Mouse (Mus musculus) lung, adult 2 months (tissue): ENCODE measurements at regions not wholly inside any gene's neighbourhood (a gene's known extent, or its start where the extent isn't known, plus 50 kb on each side); places are given as distances from the start of the nearest gene placed in this dataset.
"Not testable (repeated sequence)": the region's sequence is repeated elsewhere in the genome, so short reads cannot be mapped to it uniquely, and the experiment has no call there.

Experiments
- DNase-seq: peaks from one replicate; pipeline ENCODE4 v3.0.0; 2022
- H3K4me1 ChIP-seq: fragments of 200-500 bp; 2 replicates; pipeline ENCODE4 v1.6.1; 2011; ENCODE audit warnings: low read length; ENCODE audit not compliant: control insufficient read depth, insufficient read depth
- H3K4me3 ChIP-seq: fragments of 200-500 bp; replicated peaks from 2 replicates; pipeline ENCODE3; 2011; ENCODE audit warnings: low read depth, mild to moderate bottlenecking, control low read depth, low read length; ENCODE audit errors: extremely low read depth
- CTCF ChIP-seq: fragments of 200-500 bp; IDR thresholded peaks from 2 replicates; pipeline ENCODE4 v1.5.1; 2011; ENCODE audit warnings: mild to moderate bottlenecking, low read length, control low read depth; ENCODE audit not compliant: insufficient read depth
- POLR2A ChIP-seq: fragments of 200-500 bp; IDR thresholded peaks from 2 replicates; pipeline ENCODE4 v1.6.1; 2011; ENCODE audit warnings: low read depth, mild to moderate bottlenecking, control low read depth, low read length, borderline replicate concordance; ENCODE audit errors: extremely low read depth
- WGBS: fragments of 180-500 bp; shearing (Covaris S2); methylation state at CpG from one replicate; pipeline ENCODE4 v1.1.7; 2018; 5-methylcytosine and 5-hydroxymethylcytosine counted together

DNA sequence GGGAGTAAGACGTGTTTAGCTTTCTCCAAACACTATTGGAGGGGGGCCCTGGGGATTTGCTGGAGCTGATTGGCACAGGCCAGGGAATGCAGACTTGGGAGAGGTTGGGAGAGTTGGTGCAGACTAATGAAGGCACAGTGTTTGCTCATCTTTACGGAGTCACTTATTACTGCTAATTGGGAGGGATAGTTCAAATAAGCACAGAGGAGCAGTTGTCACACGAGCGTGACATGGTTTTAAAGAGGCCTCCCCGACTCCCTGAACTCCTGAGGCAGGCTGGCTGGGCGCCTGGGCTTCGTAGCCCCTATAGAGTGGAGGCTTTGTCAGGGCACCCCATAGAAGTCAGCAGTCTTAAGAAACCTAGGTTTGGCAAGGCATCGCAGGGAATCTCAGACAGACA, 145.0 kb upstream of the Kiz start:
- WGBS, result 65% methylated on average over 8 of the region's 8 CpGs
- Histone ChIP-seq H3K4me1 (no peaks in the 10 kb centered on the region), H3K4me3 (no peak overlapping the region)
- TF ChIP-seq CTCF, result no peak
- no peak for TF ChIP-seq POLR2A
- no peak for DNase-seq

DNA sequence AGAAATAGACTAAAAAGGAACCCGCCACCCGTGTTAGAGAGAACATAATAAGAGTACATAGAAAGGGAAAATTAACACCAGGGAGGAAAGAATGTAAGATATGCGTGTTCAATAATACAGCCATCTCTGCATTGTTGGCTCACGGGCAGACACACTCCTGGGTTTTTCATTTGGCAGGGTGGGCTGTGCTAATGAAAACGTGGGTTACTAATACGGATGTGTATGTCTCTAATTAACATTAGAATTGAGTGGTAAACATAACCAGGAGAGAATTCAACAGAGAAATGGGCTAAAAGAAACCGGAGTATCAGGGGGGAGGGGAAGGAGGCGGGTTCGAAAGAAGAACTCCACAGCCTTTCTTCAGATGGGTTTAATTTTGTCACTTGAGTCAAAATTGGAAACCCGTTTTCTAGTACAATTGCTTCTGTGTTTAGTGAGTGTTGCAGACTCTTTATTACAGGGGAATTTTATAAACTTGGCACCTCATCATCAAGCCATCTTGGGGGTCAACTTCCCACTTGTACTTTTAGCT, 134.4 kb upstream of the Kiz start:
- Histone ChIP-seq H3K4me1 (no peaks in the 10 kb centered on the region), H3K4me3 (no peak overlapping the region)
- DNase-seq, result no peak
- TF ChIP-seq CTCF (no peak), POLR2A (no peak)
- WGBS, result 56% methylated on average over 10 of the region's 10 CpGs

DNA sequence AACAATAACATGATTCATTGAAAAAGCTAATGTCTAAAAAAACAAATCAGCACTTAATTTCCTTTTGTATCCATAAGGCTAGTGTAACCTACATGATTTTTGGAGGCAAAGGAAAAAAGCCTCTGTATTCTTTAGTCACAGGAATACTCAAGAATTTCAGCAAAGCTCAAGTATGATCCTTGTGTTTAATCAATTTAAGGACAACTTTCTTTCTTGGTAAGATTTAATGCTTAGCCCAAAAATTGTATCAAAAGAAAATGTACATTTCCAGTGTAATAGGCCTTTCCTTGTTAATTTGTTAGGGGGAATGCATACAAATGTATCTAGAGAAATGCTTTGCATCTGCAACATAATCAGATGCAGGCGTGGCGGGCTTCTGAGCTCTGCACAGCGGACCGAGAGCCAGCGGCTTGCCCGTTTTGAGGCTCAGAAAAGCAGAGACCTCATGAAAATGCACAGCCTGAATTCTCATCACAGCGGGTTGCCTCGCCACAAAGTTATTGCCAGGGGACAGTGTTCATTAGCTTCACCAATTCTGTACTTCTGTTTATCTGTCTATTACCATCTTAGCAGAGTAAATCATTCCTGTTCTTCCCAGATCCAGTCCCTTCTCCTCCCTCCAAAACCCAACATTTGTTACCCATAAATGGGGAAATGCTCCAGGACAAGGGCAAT, 133.2 kb upstream of the Kiz start:
- no peak overlapping the region for H3K4me3 ChIP-seq
- no peak for DNase-seq
- 75% methylated on average over 8 of the region's 8 CpGs for WGBS
- H3K4me1 ChIP-seq, result no peaks in the 10 kb centered on the region
- TF ChIP-seq POLR2A, result no peak
- no peak for TF ChIP-seq CTCF

GRCm38 (mm10) chr2:146723172-146723571, 132.5 kb upstream of the Kiz start:
- Histone ChIP-seq H3K4me1 (no peaks in the 10 kb centered on the region), H3K4me3 (no peak overlapping the region)
- DNase-seq, result no peak
- 62% methylated on average over 9 of the region's 9 CpGs for WGBS
- TF ChIP-seq POLR2A (no peak), CTCF (no peak)

GRCm38 (mm10) chr2:146723671-146724070, 132.0 kb upstream of the Kiz start:
- TF ChIP-seq POLR2A, result no peak
- no peak for TF ChIP-seq CTCF
- 91% methylated on average over 4 of the region's 4 CpGs for WGBS
- H3K4me3 ChIP-seq, result no peak overlapping the region
- no peak for DNase-seq
- H3K4me1 ChIP-seq, result no peaks in the 10 kb centered on the region

DNA sequence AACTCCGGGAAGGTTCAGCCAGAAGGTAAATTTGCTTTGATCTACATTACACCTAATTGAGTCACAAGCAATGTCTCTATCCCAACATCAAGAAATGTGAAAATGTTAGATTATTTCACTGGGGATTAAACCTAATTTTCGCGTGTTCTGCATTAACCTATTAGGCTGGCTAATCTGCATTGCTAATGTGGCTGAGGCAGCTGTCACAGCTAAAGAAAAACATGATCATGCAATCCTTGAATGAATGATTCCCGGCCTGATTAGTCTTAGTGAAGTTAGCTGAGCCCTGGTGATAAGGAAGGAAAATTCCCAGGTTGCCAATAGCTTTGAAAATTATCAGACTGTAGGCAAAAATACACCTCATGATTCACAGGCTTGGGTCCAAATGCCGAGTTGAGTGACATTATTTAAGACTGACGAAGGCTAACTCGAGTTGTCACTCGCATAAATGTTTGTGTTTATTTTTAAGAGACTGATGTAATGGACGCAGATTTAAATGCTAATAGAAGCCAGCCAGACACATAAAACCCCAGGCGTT, 131.5 kb upstream of the Kiz start:
- no peak for DNase-seq
- Histone ChIP-seq H3K4me1 (no peaks in the 10 kb centered on the region), H3K4me3 (no peak overlapping the region)
- 58% methylated on average over 10 of the region's 10 CpGs for WGBS
- TF ChIP-seq POLR2A (no peak), CTCF (no peak)

GRCm38 (mm10) chr2:146724924-146725555, 130.6 kb upstream of the Kiz start:
- Histone ChIP-seq H3K4me1 (no peaks in the 10 kb centered on the region), H3K4me3 (no peak overlapping the region)
- WGBS, result 47% methylated on average over 9 of the region's 9 CpGs
- TF ChIP-seq POLR2A (no peak), CTCF (no peak)
- no peak for DNase-seq

DNA sequence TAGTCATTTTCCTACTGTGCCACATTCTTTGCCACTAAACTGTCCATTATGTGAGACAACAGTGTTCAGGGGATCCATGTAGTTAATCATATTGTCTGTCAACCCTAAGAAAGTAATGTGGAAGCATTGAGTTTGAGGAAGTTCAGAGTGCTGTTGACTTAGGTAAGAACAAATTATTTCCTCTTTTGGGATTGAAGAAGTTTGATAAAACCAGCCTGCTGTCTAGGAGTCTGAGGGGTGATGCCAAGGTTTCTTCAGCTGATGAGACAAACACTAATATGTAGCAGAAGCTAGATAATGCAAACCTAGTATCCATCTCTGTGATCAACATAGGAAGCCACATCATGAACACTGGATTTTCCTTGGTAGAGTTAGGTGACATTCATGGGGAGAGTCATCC, 127.0 kb upstream of the Kiz start:
- Histone ChIP-seq H3K4me1 (no peaks in the 10 kb centered on the region), H3K4me3 (no peak overlapping the region)
- DNase-seq, result no peak
- TF ChIP-seq POLR2A (no peak), CTCF (no peak)

DNA sequence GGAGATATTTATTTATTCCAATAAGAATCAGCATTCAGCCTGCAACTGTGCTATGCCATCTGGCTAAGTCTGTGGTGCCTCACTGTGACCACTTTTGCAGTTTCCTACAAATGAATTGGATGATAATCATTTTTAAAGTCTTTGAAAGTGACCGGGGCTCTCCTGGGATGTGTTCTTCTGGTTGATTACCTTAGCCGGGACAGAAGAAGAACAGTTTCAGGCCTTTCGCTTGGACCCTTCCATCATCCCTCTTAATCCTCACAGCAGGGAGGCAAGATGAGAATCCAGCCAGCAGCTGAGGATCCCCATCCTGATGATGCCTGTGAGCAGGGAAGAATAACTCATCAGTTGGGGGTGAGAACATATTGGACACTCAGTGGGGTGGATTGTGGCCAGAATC, 124.6 kb upstream of the Kiz start:
- TF ChIP-seq CTCF, result no peak
- TF ChIP-seq POLR2A, result no peak
- Histone ChIP-seq H3K4me1 (no peaks in the 10 kb centered on the region), H3K4me3 (no peak overlapping the region)
- 84% methylated on average over 3 of the region's 3 CpGs for WGBS
- no peak for DNase-seq

- H3K4me3 ChIP-seq, result not testable (repeated sequence)
Measured at GRCm38 (mm10) chr2:146732891-146733290, 122.8 kb upstream of the Kiz start.

More at GRCm38 (mm10) chr2:146732891-146733290, 122.8 kb upstream of the Kiz start:
- 88% methylated on average over 2 of the region's 2 CpGs for WGBS
- not testable (repeated sequence) for DNase-seq, H3K4me1 ChIP-seq
